Mouse (Mus musculus): ENCODE data around the gene Spata1. TPM values are rescaled to one million over a fixed set of nuclear protein-coding genes. Genes with fewer than 3 reads are reported as not detected.

Spata1 gene
- 3.1 and 4.1 TPM in 2 replicates for polyA plus RNA-seq (2015; fragmentation: Nextera tagmentation; extraction: Ambion mirVana)

GRCm38 (mm10) chr3:146499431-146500002 lies at the start of gene Spata1, which contains the start of gene Gng5:
TSS of gene Spata1 (minus strand) at chr3:146499753.
TSS of gene Gng5 (plus strand) at chr3:146499807.
- no peaks in the 10 kb centered on the region for H3K36me3 ChIP-seq (ENCODE audit: control insufficient read depth, insufficient read depth, low read length)
- peak within 1 kb of the TSS; percentile 97 for H3K9ac ChIP-seq (ENCODE audit: low read length)
- peaks cover 30% of the 10 kb centered on the region for H3K4me1 ChIP-seq (ENCODE audit: control insufficient read depth, insufficient read depth, low read length)
- H3K9me3 ChIP-seq (replicated peaks; ENCODE audit: control insufficient read depth, low read length), result no peaks in the 10 kb centered on the region
- ATAC-seq (ENCODE audit: insufficient read depth, low FRiP score), result peak; percentile 97
- H3K4me3 ChIP-seq (replicated peaks; ENCODE audit: low read length), result peak within 1 kb of the TSS; percentile 99
- peak within 1 kb of the TSS; percentile 82 for H3K4me2 ChIP-seq (ENCODE audit: low read depth, low read length)
- peak within 1 kb of the TSS; percentile 96 for H3K27ac ChIP-seq (ENCODE audit: low read length)
- no peaks in the 10 kb centered on the region for H3K27me3 ChIP-seq (ENCODE audit: control insufficient read depth, insufficient read depth, low read length)
- WGBS, result under 1% methylated on average over 56 of the region's 88 CpGs

GRCm38 (mm10) chr3:146543632-146544031 lies 44.1 kb upstream of the Spata1 start:
- Histone ChIP-seq H3K9ac (ENCODE audit: low read length) (no peak overlapping the region), H3K4me2 (ENCODE audit: low read depth, low read length) (no peak overlapping the region), H3K27me3 (ENCODE audit: control insufficient read depth, insufficient read depth, low read length) (no peaks in the 10 kb centered on the region), H3K4me3 (replicated peaks; ENCODE audit: low read length) (no peak overlapping the region), H3K27ac (ENCODE audit: low read length) (no peak overlapping the region), H3K9me3 (replicated peaks; ENCODE audit: control insufficient read depth, low read length) (no peaks in the 10 kb centered on the region), H3K4me1 (ENCODE audit: control insufficient read depth, insufficient read depth, low read length) (no peaks in the 10 kb centered on the region), H3K36me3 (ENCODE audit: control insufficient read depth, insufficient read depth, low read length) (no peaks in the 10 kb centered on the region)
- ATAC-seq (ENCODE audit: insufficient read depth, low FRiP score), result no peak
- 27% methylated on average over 1 of the region's 1 CpGs for WGBS

GRCm38 (mm10) chr3:146540521-146541273 lies 41.1 kb upstream of the Spata1 start:
- Histone ChIP-seq H3K4me3 (replicated peaks; ENCODE audit: low read length) (no peak overlapping the region), H3K4me1 (ENCODE audit: control insufficient read depth, insufficient read depth, low read length) (no peaks in the 10 kb centered on the region), H3K36me3 (ENCODE audit: control insufficient read depth, insufficient read depth, low read length) (no peaks in the 10 kb centered on the region), H3K27ac (ENCODE audit: low read length) (no peak overlapping the region), H3K27me3 (ENCODE audit: control insufficient read depth, insufficient read depth, low read length) (no peaks in the 10 kb centered on the region), H3K9ac (ENCODE audit: low read length) (no peak overlapping the region), H3K4me2 (ENCODE audit: low read depth, low read length) (no peak overlapping the region), H3K9me3 (replicated peaks; ENCODE audit: control insufficient read depth, low read length) (no peaks in the 10 kb centered on the region)
- ATAC-seq (ENCODE audit: insufficient read depth, low FRiP score), result no peak
- 32% methylated on average over 4 of the region's 4 CpGs for WGBS

- Histone ChIP-seq H3K4me3 (replicated peaks; ENCODE audit: low read length) (no peak overlapping the region), H3K36me3 (ENCODE audit: control insufficient read depth, insufficient read depth, low read length) (no peaks in the 10 kb centered on the region), H3K27me3 (ENCODE audit: control insufficient read depth, insufficient read depth, low read length) (no peaks in the 10 kb centered on the region), H3K4me2 (ENCODE audit: low read depth, low read length) (no peak overlapping the region), H3K27ac (ENCODE audit: low read length) (no peak overlapping the region), H3K9ac (ENCODE audit: low read length) (no peak overlapping the region), H3K4me1 (ENCODE audit: control insufficient read depth, insufficient read depth, low read length) (no peaks in the 10 kb centered on the region), H3K9me3 (replicated peaks; ENCODE audit: control insufficient read depth, low read length) (no peaks in the 10 kb centered on the region)
- no peak for ATAC-seq (ENCODE audit: insufficient read depth, low FRiP score)
- 66% methylated on average over 6 of the region's 6 CpGs for WGBS
Observed at GRCm38 (mm10) chr3:146534986-146535385, 35.4 kb upstream of the Spata1 start.

- Histone ChIP-seq H3K4me2 (ENCODE audit: low read depth, low read length) (no peak overlapping the region), H3K36me3 (ENCODE audit: control insufficient read depth, insufficient read depth, low read length) (no peaks in the 10 kb centered on the region), H3K9ac (ENCODE audit: low read length) (no peak overlapping the region), H3K9me3 (replicated peaks; ENCODE audit: control insufficient read depth, low read length) (no peaks in the 10 kb centered on the region), H3K27me3 (ENCODE audit: control insufficient read depth, insufficient read depth, low read length) (no peaks in the 10 kb centered on the region), H3K27ac (ENCODE audit: low read length) (no peak overlapping the region), H3K4me3 (replicated peaks; ENCODE audit: low read length) (no peak overlapping the region), H3K4me1 (ENCODE audit: control insufficient read depth, insufficient read depth, low read length) (no peaks in the 10 kb centered on the region)
- WGBS, result 48% methylated on average over 2 of the region's 2 CpGs
- no peak for ATAC-seq (ENCODE audit: insufficient read depth, low FRiP score)
Observed at GRCm38 (mm10) chr3:146528335-146528734, 28.8 kb upstream of the Spata1 start.

GRCm38 (mm10) chr3:146521652-146522020 lies 22.1 kb upstream of the Spata1 start:
- 0 out of 2 replicates have a peak, but pooled peaks cover 11% of the 10 kb centered on the region for H3K36me3 ChIP-seq (ENCODE audit: control insufficient read depth, insufficient read depth, low read length)
- H3K4me1 ChIP-seq (ENCODE audit: control insufficient read depth, insufficient read depth, low read length), result peaks cover 3% of the 10 kb centered on the region; the same call in 1 of the 2 replicates
- ATAC-seq (ENCODE audit: insufficient read depth, low FRiP score), result no peak
- H3K27me3 ChIP-seq (ENCODE audit: control insufficient read depth, insufficient read depth, low read length), result no peaks in the 10 kb centered on the region
- no peaks in the 10 kb centered on the region for H3K9me3 ChIP-seq (replicated peaks; ENCODE audit: control insufficient read depth, low read length)
- 10% methylated on average over 8 of the region's 8 CpGs for WGBS
- peak overlapping the region; percentile 75 for H3K4me2 ChIP-seq (ENCODE audit: low read depth, low read length)
- peak overlapping the region; percentile 94 for H3K9ac ChIP-seq (ENCODE audit: low read length)
- peak overlapping the region; percentile 85 for H3K4me3 ChIP-seq (replicated peaks; ENCODE audit: low read length)
- H3K27ac ChIP-seq (ENCODE audit: low read length), result peak overlapping the region; percentile 99

GRCm38 (mm10) chr3:146520798-146521651 lies 21.5 kb upstream of the Spata1 start, which contains the start of gene Rpf1:
TSS of gene Rpf1 (minus strand) at chr3:146521429.
- H3K36me3 ChIP-seq (ENCODE audit: control insufficient read depth, insufficient read depth, low read length), result 0 out of 2 replicates have a peak, but pooled peaks cover 11% of the 10 kb centered on the region
- H3K27me3 ChIP-seq (ENCODE audit: control insufficient read depth, insufficient read depth, low read length), result no peaks in the 10 kb centered on the region
- peak within 1 kb of the TSS; percentile 85 for H3K4me3 ChIP-seq (replicated peaks; ENCODE audit: low read length)
- ATAC-seq (ENCODE audit: insufficient read depth, low FRiP score), result peak; percentile 95
- under 1% methylated on average over 77 of the region's 82 CpGs for WGBS
- H3K9ac ChIP-seq (ENCODE audit: low read length), result peak within 1 kb of the TSS; percentile 94
- H3K4me2 ChIP-seq (ENCODE audit: low read depth, low read length), result peak within 1 kb of the TSS; percentile 75
- peaks cover 3% of the 10 kb centered on the region; the same call in 1 of the 2 replicates for H3K4me1 ChIP-seq (ENCODE audit: control insufficient read depth, insufficient read depth, low read length)
- peak within 1 kb of the TSS; percentile 99 for H3K27ac ChIP-seq (ENCODE audit: low read length)
- no peaks in the 10 kb centered on the region for H3K9me3 ChIP-seq (replicated peaks; ENCODE audit: control insufficient read depth, low read length)

- 0 out of 2 replicates have a peak, but pooled peaks cover 11% of the 10 kb centered on the region for H3K36me3 ChIP-seq (ENCODE audit: control insufficient read depth, insufficient read depth, low read length)
- 29% methylated on average over 5 of the region's 5 CpGs for WGBS
- peak; percentile 6; the same call in 1 of the 2 replicates for ATAC-seq (ENCODE audit: insufficient read depth, low FRiP score)
- peak overlapping the region; percentile 94 for H3K9ac ChIP-seq (ENCODE audit: low read length)
- no peaks in the 10 kb centered on the region for H3K9me3 ChIP-seq (replicated peaks; ENCODE audit: control insufficient read depth, low read length)
- H3K27me3 ChIP-seq (ENCODE audit: control insufficient read depth, insufficient read depth, low read length), result no peaks in the 10 kb centered on the region
- H3K4me2 ChIP-seq (ENCODE audit: low read depth, low read length), result peak overlapping the region; percentile 75
- peak overlapping the region; percentile 99 for H3K27ac ChIP-seq (ENCODE audit: low read length)
- H3K4me3 ChIP-seq (replicated peaks; ENCODE audit: low read length), result peak overlapping the region; percentile 85
- peaks cover 3% of the 10 kb centered on the region; the same call in 1 of the 2 replicates for H3K4me1 ChIP-seq (ENCODE audit: control insufficient read depth, insufficient read depth, low read length)
Observed at GRCm38 (mm10) chr3:146520226-146520797, 20.8 kb upstream of the Spata1 start.

All from stomach, embryonic 16.5 days (tissue).